Mouse (Mus musculus): ENCODE data around the gene Csnk2b. TPM values are rescaled to one million over a fixed set of nuclear protein-coding genes. Genes with fewer than 3 reads are reported as not detected.

Gene Csnk2b
- polyA plus RNA-seq, 1 experiment from 2014 or later: 203 TPM

DNA sequence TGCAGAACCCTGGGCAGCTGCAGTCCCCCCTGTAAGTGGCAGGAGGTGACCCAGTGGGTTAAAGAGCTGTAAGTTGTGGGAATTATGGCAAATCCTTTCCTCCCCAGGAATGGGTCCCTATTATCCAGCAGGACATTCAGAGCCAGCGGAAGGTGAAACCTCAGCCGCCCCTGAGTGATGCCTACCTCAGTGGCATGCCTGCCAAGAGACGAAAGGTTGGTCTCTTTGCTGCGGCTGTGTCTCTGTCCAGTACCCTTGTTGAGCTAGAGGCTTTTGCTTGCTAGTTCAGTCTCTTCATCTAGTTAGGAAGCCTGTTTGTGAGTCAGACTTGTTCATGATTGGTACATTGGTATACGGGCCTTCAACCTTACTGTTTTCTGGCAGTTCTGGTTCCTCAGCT lies 24.3 kb upstream of the Csnk2b start:
- no peaks in the 10 kb centered on the region for H3K27me3 ChIP-seq (replicated peaks; ENCODE audit: insufficient read depth, low read length)
- H3K27ac ChIP-seq (ENCODE audit: low read length): no peak overlapping the region
- no peaks in the 10 kb centered on the region for H3K9me3 ChIP-seq (ENCODE audit: low read length)
- 83% methylated on average over 5 of the region's 5 CpGs for WGBS
- H3K4me2 ChIP-seq (replicated peaks; ENCODE audit: low read depth, low read length): no peak overlapping the region
- H3K4me1 ChIP-seq (ENCODE audit: insufficient read depth, low read depth, low read length): no peaks in the 10 kb centered on the region
- H3K36me3 ChIP-seq (ENCODE audit: insufficient read depth, low read length): peaks cover 71% of the 10 kb centered on the region
- no peak overlapping the region for H3K9ac ChIP-seq (replicated peaks; ENCODE audit: low read depth)
- TF ChIP-seq CTCF (IDR thresholded peaks at IDR 0.05) (no peak), EP300 (IDR thresholded peaks at IDR 0.05) (no peak)
- ATAC-seq (no peak), DNase-seq (ENCODE audit: low spot score) (no peak)
- H3K4me3 ChIP-seq (ENCODE audit: low read depth, low read length): no peak overlapping the region

DNA sequence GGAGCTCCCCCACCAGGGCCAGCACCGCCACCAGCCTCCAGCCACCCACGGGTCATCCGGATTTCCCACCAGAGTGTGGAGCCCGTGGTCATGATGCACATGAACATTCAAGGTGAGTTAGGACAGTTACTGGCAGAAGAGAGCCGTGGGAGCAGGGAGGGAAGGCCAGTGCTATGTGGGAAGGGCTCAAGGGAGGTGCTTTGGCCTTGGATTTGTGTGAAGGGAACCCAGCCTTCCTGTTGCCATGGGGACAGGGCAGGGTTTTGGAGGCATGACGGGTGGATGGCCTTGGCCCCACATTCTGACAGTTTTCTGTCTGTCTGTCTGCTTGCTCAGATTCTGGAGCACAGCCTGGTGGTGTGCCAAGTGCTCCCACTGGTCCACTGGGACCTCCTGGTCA lies 20.1 kb upstream of the Csnk2b start:
- no peak for TF ChIP-seq CTCF (IDR thresholded peaks at IDR 0.05)
- TF ChIP-seq EP300 (IDR thresholded peaks at IDR 0.05): no peak
- H3K4me3 ChIP-seq (ENCODE audit: low read depth, low read length): no peak overlapping the region
- no peaks in the 10 kb centered on the region; the same call in 1 of the 2 replicates for H3K4me1 ChIP-seq (ENCODE audit: insufficient read depth, low read depth, low read length)
- no peak for DNase-seq (ENCODE audit: low spot score)
- H3K36me3 ChIP-seq (ENCODE audit: insufficient read depth, low read length): peaks cover 74% of the 10 kb centered on the region
- no peaks in the 10 kb centered on the region for H3K27me3 ChIP-seq (replicated peaks; ENCODE audit: insufficient read depth, low read length)
- no peak overlapping the region for H3K9ac ChIP-seq (replicated peaks; ENCODE audit: low read depth)
- ATAC-seq: no peak
- 81% methylated on average over 6 of the region's 6 CpGs for WGBS
- H3K4me2 ChIP-seq (replicated peaks; ENCODE audit: low read depth, low read length): no peak overlapping the region
- H3K9me3 ChIP-seq (ENCODE audit: low read length): no peaks in the 10 kb centered on the region
- H3K27ac ChIP-seq (ENCODE audit: low read length): no peak overlapping the region

GRCm38 (mm10) chr17:35140490-35140996 lies 18.7 kb upstream of the Csnk2b start:
- Histone ChIP-seq H3K4me1 (ENCODE audit: insufficient read depth, low read depth, low read length) (no peaks in the 10 kb centered on the region; the same call in 1 of the 2 replicates), H3K27me3 (replicated peaks; ENCODE audit: insufficient read depth, low read length) (no peaks in the 10 kb centered on the region), H3K27ac (ENCODE audit: low read length) (no peak overlapping the region; the same call in 1 of the 2 replicates), H3K9me3 (ENCODE audit: low read length) (no peaks in the 10 kb centered on the region), H3K4me2 (replicated peaks; ENCODE audit: low read depth, low read length) (no peak overlapping the region), H3K9ac (replicated peaks; ENCODE audit: low read depth) (no peak overlapping the region), H3K4me3 (ENCODE audit: low read depth, low read length) (no peak overlapping the region), H3K36me3 (ENCODE audit: insufficient read depth, low read length) (peaks cover 61% of the 10 kb centered on the region)
- no peak for ATAC-seq
- no peak for TF ChIP-seq EP300 (IDR thresholded peaks at IDR 0.05)
- no peak for TF ChIP-seq CTCF (IDR thresholded peaks at IDR 0.05)
- whole genome bisulfite sequencing: 73% methylated on average over 16 of the region's 16 CpGs
- no peak for DNase-seq (ENCODE audit: low spot score)

GRCm38 (mm10) chr17:35139269-35139668 lies 17.4 kb upstream of the Csnk2b start:
- ATAC-seq (no peak), DNase-seq (ENCODE audit: low spot score) (no peak)
- Histone ChIP-seq H3K9me3 (ENCODE audit: low read length) (no peaks in the 10 kb centered on the region), H3K4me2 (replicated peaks; ENCODE audit: low read depth, low read length) (no peak overlapping the region), H3K36me3 (ENCODE audit: insufficient read depth, low read length) (peaks cover 50% of the 10 kb centered on the region), H3K9ac (replicated peaks; ENCODE audit: low read depth) (no peak overlapping the region), H3K27me3 (replicated peaks; ENCODE audit: insufficient read depth, low read length) (no peaks in the 10 kb centered on the region), H3K4me3 (ENCODE audit: low read depth, low read length) (no peak overlapping the region), H3K4me1 (ENCODE audit: insufficient read depth, low read depth, low read length) (no peaks in the 10 kb centered on the region; the same call in 1 of the 2 replicates), H3K27ac (ENCODE audit: low read length) (no peak overlapping the region)
- 67% methylated on average over 3 of the region's 3 CpGs for WGBS
- TF ChIP-seq CTCF (IDR thresholded peaks at IDR 0.05) (no peak), EP300 (IDR thresholded peaks at IDR 0.05) (no peak)

- Histone ChIP-seq H3K4me2 (replicated peaks; ENCODE audit: low read depth, low read length) (peak overlapping the region; percentile 83), H3K4me1 (ENCODE audit: insufficient read depth, low read depth, low read length) (no peaks in the 10 kb centered on the region; the same call in 1 of the 2 replicates), H3K9ac (replicated peaks; ENCODE audit: low read depth) (peak overlapping the region; percentile 69), H3K36me3 (ENCODE audit: insufficient read depth, low read length) (peaks cover 21% of the 10 kb centered on the region; the same call in 1 of the 2 replicates), H3K27ac (ENCODE audit: low read length) (peak overlapping the region; percentile 93), H3K27me3 (replicated peaks; ENCODE audit: insufficient read depth, low read length) (no peaks in the 10 kb centered on the region), H3K9me3 (ENCODE audit: low read length) (no peaks in the 10 kb centered on the region), H3K4me3 (ENCODE audit: low read depth, low read length) (peak overlapping the region; percentile 76)
- whole genome bisulfite sequencing: 1% methylated on average over 33 of the region's 43 CpGs
- peak; percentile 83 for DNase-seq (ENCODE audit: low spot score)
- TF ChIP-seq CTCF (IDR thresholded peaks at IDR 0.05): no peak
- TF ChIP-seq EP300 (IDR thresholded peaks at IDR 0.05): no peak
- peak; percentile 40 for ATAC-seq
These were observed 13.9 kb upstream of the Csnk2b start for GRCm38 (mm10) chr17:35135591-35136320.

GRCm38 (mm10) chr17:35134801-35135590 lies 13.1 kb upstream of the Csnk2b start, which contains the start of gene Bag6:
Gene Bag6 (plus strand): TSS chr17:35135178.
- H3K4me3 ChIP-seq (ENCODE audit: low read depth, low read length): peak within 1 kb of the TSS; percentile 76
- no peaks in the 10 kb centered on the region for H3K27me3 ChIP-seq (replicated peaks; ENCODE audit: insufficient read depth, low read length)
- no peaks in the 10 kb centered on the region for H3K9me3 ChIP-seq (ENCODE audit: low read length)
- H3K27ac ChIP-seq (ENCODE audit: low read length): peak within 1 kb of the TSS; percentile 93
- TF ChIP-seq CTCF (IDR thresholded peaks at IDR 0.05): peak; percentile 31; the same call in 1 of the 2 replicates
- peak; percentile 89 for TF ChIP-seq EP300 (IDR thresholded peaks at IDR 0.05)
- DNase-seq (ENCODE audit: low spot score): peak; percentile 98
- no peaks in the 10 kb centered on the region; the same call in none of the 2 replicates for H3K4me1 ChIP-seq (ENCODE audit: insufficient read depth, low read depth, low read length)
- peak; percentile 95 for ATAC-seq
- peak within 1 kb of the TSS; percentile 69 for H3K9ac ChIP-seq (replicated peaks; ENCODE audit: low read depth)
- WGBS: 1% methylated on average over 66 of the region's 66 CpGs
- peak within 1 kb of the TSS; percentile 83 for H3K4me2 ChIP-seq (replicated peaks; ENCODE audit: low read depth, low read length)
- peaks cover 13% of the 10 kb centered on the region; the same call in 1 of the 2 replicates for H3K36me3 ChIP-seq (ENCODE audit: insufficient read depth, low read length)
